Mouse (Mus musculus): ENCODE results near the gene Exoc6b.
A peak's percentile ranks its signal among the peaks of the same experiment; 100 is the strongest.

Gene Exoc6b

DNA sequence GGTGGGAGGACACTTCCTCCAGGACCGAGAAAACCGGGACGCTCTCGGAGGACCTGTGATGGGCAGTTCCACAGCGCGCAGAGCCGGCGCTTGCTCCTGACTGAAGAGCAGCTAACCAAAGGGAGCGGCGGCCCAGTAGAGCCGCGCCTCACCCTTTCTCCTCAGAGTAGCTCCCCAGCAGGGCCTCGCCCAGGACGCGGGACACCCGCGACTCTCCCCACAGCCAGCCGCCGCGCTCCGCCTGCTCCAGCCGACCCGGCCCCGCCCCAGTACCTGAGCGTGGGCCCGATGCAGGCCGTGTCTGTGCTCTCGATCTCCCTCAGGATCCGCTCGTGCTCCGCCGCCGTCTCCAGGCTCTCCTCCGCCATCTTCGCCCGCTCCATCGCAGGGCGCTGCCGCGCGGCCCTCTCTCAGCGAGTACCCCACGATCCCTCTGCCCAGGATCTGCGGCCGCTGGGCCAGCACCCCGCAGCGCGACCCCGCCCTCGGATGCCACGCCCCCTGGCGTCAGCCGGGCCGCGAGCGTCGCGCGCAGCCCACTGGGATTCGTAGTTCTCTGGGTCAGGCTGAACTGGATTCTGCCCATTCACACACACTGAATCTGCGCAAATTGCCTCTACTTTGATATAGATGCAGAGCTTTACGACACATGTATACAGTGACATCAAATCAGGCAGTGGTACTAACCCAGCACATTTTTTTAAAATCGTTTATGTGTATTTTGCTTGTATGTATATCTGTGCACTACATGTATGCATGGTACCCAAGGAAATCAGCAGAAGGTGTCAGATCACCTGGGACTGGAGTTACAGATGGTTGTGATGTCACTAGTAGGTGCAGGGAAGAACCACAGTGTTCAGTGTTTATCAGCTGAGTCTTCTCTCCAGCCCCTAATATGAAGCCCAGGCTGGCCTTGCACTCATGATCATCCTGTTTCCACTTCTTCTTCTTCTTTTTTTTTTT is at the start of gene Exoc6b:
Gene Exoc6b, minus strand, starts transcription at position 491 of the 963 bp plus-strand sequence.
- peak; percentile 85 for DNase-seq

DNA sequence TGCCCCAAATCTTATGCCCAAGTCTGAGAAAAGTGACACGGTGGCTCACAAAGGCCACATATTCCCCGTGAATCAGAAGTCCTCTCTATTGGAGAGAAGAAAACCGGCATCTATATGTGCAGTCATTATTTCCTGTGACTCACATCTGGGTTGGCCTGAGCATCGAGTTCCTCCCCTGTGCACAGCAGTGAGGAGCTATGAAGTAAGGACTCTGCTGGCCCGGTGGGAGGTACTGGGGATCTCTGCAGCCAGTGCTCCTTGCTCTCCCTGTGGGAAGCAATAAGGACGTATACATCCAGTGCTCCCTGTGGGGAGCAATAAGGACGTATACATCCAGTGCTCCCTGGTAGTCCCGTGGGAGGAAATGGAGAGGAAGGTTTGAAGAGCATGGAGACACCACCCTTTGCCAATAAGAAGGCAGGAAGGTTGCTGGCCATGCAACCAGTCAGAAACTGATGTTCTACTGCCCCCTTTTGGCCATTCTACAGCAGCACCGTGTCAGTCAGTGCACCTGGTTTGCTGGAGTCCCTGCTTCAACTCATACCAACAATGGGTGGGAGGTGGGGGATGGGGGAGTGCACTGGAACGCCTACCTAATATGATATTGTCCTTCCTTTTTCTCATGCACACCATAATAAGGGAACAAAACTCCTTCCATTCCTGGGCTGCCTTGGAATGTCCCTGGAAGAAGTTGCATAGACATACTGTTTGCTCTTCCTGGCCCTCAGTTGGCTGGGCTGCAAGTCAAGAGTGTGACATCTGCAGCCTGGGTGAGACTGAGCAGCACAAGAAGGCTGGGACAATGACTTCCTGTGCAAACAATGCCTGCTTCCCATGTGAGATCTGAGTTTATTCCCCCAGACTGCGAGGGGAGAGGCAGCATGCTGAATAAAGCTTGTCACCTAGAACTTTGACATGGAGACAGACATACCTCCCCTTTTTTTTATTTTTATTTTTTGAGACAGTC is 48.5 kb upstream of the Exoc6b start:
- peak; percentile 29 for DNase-seq

DNA sequence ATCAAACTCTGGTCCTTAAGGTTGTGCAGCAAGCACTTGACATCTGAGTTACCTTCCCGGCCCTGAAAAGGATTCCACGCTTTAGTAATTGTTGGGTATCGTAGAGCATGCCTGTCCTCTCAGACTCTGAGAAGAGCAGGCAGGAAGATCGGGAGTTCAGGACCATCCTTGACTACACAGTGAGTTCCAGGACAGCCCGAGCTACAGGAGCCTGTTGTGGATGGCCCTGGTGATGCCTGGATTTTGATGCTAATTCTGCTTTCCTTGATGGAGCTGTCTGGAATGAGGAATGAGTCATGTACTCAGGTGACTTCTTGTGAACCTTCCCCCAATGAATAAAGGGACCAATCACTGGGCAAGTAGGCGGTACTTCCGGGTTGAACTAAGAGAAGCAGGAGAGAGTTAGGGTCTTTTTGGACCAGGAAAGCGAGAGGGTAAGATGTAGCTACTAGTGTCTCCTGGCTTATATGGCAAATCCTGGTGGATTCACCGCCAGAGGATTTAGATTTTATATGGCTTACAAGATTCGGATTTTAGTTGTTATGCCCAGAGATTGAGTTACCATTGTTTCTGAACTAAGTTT is 35.8 kb upstream of the Exoc6b start:
- no peak for DNase-seq

DNA sequence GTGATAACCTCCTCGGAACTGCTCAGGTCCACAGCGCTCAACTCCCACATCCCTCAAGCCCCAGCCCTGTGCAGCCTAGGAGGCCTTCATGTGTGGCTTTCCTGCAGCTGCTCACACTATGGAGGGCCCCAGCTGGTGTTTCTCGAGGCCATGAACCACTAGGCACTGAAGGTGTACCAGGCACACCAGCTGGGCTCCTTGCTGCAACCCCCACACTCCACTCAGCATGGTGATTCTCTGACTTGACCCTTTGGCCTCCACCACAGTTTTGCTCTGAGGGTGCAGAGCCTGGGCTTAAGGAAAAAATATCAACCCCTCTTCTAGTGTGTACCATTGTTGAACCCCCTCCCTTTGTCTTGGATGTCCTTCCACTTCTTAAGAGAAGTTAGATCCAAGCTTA is 34.0 kb upstream of the Exoc6b start:
- no peak for DNase-seq

DNA sequence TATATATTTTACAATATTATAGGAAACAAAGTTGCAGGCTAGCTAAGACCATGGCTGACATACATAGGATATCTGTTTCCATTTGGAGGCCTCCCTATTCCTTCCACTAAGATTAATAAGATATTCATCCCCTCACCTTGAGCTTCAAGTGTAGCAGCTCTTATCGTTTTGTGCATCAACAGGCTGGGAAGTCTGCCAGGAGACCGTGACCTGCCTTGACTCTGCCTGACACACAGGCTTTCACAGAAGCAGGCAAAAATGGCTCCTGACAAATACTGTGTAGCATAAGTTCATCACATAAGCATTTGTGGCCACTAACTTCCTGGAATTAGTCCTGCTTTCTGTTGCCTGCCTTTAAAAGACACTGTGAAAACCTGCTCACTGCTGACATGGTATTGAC is 27.1 kb upstream of the Exoc6b start:
- DNase-seq, result no peak

DNA sequence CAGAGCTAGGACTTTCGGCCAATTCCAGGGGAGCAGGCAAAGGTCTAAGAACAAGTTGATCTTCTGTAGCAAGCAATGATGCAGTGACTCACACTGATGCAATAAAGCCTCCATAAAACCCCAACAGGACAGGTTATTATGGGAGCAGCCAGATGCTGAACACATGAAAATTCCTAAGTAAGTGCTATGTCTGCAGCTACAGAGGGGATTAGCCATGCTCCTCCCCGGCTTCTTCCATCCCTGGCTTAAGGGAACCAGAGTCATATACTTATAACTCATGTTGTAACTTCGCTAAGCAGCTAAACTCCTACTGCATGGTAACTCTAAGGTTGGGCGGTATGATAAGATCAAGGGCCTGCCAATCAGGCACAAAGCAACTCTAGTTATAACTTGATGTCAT is 18.1 kb upstream of the Exoc6b start:
- no peak for DNase-seq

DNA sequence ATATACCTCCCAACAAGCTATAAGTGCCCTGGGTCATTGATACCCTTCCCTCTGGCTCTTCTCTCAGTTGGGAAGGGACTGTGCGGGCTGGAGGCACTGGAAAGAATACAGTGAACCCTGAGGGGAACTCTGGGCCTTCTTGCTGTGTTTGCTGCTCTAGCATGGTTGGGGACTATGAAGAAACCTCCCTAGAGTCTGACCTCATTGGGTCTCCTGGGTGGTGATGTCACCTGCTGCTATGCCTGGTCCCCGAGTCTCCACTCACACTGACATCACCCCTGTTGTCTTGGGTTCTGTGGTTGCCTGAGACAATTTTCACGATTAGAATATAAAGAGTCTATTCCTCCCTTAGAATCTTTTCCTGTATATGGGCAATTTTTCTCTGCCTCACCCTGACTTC is 17.3 kb upstream of the Exoc6b start:
- no peak for DNase-seq

DNA sequence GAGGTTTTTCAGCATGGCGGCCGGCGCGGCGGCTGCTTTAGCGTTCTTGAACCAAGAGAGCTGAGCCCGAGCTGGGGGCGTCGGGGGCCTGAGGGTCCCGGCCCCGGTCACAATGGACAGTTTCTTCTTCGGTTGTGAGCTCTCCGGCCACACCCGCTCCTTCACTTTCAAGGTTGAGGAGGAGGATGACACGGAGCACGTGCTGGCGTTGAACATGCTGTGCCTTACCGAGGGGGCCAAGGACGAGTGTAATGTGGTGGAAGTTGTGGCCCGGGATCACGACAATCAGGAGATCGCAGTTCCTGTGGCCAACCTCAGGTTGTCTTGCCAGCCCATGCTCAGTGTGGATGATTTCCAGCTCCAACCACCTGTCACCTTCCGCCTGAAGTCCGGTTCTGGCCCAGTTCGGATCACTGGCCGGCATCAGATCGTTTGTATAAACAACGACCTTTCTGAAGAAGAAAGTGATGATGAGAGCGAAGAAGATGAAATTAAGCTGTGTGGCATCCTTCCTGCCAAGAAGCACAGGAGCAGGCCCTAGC is 6.9 kb upstream of the Exoc6b start:
- peak; percentile 38 for DNase-seq

DNA sequence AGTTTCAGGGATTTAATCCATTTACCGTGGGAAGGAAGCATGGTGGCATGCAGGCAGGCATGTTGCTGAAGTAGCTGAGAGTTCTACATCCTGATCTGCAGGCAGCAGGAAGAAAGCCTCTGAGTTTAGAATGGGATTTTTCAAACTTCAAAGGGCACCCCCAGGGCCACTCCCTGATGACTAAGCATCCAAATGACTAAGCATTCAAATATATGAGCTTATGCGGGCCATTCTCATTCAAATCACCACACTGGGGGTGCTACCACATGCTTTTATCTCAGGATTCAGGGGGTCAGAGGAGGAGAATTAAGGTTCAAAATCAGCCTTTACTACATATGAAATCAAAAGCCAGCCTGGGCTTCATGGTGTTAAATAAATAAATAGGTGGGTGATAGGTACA is 5.7 kb upstream of the Exoc6b start:
- DNase-seq, result no peak

DNA sequence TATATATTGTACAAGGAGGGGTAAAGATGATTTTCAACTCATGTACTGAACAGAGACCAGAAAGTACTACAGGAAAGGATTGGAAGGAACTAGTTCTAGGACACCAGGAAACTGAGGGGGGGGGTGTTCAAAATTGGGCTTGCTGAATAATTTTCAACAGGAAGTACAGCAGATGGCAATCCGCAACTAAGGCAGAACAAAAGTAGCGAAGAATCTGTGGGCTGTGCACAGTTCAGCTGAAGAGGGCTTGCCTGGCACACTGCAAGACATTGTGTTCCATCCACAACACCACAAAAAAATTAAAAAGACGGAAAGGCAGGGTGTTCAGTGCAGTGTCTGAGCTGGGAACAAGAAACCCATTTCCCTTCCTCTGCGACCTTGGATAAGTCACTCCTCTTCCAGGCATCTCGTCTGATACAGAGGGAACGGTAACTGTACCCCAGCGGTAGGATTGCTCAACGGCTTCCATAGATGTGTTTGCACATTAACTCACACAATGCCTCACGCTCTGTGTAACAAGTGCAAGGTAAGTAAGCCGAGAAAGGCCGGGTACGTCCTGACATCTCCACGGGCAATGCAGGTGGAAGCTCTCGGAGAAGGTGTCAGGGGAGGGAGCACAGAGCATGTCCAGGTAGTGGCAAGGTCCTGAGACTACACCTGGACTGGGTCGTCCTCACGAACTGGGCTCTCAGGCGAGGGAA is 841 bp downstream of the Exoc6b start:
- no peak for DNase-seq

DNA sequence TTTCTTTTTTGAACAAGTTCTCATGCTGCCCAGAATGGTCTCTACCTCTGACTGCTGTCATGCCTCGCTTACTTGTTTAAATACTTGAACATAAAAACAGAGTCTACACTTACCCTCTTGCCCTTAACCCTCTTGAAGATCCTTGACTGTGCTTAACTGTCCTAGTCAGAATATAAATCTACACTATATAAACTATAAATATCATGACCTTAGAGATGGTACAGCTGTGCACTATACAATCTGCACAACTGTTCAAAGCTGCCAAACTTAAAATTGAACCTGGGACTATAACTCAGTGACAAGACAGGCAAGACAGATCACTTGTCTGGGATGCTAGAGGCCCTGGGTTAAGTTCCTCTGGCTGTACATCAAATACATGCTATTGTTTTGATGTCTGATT is 11.7 kb downstream of the Exoc6b start:
- DNase-seq, result no peak

DNA sequence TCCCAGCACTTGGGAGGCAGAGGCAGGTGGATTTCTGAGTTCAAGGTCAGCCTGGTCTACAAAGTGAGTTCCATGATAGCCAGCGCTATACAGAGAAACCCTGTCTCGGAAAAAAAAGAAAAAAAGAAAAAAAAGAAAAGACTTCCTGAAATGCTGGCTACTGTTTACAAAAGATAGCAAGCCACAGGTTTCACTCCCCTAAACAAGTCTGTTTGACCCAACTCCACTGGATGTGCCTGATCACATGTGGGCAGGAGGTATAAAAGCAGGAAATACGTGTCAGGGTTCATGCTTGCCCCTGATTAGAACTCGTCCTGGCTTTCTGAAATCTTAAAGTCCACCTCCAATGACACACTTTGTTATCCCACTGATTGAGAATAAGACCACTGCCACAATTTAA is 18.2 kb downstream of the Exoc6b start:
- DNase-seq, result no peak

DNA sequence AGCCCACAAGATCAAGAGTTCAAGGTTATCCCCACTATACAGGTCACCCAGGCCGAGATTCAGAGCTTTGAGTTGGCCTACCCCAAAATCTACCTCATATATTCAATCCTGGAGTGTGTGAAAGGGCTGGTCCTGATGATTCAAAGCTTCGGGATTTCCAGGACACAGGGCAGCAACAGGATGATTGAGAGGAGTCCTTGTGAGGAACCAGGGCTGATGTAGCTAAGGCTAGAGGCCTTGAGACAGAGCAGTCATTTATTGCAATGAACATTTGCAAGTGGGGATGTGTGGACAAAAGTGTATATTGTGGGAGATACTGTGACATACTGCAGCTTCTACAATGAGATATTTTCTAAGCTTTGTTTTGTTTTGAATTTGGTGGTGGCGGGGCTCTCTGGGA is 22.8 kb downstream of the Exoc6b start:
- no peak for DNase-seq

DNA sequence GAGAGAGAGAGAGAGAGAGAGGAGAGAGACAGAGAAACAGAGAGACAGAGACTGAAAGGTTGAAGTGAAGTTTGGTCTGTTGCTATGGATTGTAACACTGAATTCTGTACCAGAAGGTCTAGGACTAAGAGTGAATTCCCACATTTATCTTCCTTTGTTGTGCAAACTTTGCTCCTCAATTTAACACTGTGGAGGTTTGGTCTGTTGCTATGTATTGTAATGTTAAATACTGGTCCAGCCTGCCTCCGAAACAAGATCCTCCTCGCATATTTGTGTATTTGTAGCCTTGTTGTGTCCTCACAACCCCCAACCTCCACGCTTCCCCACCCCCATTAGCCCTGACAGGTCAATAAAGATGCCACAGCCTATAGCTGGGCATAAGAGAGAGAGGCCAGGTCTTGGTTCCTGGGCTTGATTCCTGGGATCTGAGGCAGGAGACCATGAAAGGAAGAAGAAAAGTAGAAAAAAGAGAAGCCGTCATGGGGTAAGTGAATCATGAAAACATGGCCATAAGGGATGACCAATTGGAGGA is 24.6 kb downstream of the Exoc6b start:
- DNase-seq, result no peak

DNA sequence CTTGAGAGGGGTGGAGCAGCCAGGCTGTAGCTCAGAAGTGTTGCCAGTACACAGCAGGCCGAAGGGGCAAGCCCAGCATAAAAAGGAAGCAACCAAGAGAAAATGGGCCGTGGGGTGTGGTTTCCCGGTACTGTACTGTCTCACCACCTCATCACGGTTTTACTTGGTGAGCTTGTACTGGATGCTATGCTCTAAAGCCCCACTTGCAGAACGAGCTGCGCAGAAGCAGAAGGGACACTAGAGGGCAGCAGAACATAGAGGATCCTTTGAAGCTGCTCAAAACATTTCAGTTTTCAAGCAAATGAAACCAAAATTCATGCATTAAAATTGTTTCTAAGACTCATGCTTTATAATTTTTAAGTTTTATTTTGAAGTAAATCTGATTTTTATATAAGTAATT is 31.6 kb downstream of the Exoc6b start:
- peak; percentile 41 for DNase-seq

DNA sequence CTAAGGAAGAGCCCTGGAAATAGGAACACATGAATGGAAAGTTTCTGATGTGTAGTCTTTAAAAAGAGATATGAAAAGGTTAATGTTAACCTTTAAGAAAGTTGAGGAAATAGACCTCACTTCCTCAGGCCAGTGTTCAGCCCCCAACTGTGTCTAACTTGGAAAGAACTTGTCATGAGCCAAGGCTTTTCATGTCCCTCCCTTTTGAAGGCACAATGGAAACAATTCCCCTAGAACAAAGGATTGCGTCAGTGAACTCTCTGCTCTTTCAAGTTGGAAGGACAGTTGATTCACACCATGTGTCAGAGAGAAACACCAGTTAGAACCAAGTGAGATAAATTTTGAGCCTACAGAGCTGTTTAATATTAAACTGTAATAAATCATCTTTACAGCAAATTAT is 39.6 kb downstream of the Exoc6b start:
- no peak for DNase-seq

DNA sequence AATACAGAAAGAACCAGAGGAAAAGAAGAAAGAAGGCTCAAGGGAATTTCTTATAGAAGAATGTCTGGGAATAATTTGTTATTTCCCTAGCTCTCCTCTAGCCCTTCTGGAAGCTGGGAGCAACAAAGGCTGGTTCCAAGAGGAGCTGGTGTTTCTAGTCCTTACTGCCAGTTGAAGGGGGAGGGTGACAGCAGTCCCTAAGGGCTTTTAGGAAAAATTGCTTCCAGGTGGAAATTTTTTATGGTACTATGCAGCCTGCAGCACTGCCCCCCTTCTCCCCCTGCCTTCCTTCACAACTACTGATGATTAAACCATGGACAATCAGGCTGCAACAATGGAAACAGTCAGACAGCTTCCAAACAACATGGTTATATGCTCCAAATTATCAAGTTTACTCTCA is 44.9 kb downstream of the Exoc6b start:
- DNase-seq, result no peak

DNA sequence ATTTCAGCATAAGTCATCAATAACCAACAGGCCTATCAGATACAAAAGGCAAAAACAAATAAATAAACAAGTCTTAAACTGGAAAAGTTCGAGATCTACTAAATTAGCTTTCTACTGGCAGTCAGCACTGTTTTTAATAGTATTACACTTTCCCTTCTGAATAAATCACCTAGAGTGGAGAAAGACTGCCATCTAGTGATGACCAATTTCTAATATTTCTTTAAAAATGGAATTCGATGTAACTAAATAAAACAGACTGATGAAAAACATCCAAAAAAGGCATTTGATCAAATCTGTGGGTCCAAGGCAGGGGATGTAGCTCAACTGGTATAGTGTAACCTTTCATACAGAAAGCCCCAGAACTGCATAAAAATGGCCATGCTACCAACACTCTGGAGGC is 52.3 kb downstream of the Exoc6b start:
- DNase-seq, result no peak

DNA sequence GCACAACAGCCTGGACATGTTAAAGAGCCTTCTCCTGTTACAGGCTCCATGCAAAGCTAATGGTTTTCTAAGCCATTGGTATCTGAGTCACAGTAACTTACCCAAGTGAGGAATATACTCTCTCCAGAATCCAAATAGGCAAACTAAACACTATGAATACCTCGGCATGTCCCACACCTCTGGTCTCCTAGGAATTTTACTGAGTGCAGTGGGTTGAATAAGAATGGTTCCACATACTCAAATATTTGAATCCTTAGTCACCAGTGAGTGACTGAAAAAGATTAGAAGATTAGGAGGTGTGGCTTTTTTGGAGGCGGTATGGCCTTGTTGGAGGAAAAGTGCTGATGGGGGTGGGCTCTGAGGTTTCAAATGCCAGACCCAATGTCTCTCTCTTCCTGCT is 55.4 kb downstream of the Exoc6b start:
- no peak for DNase-seq

DNA sequence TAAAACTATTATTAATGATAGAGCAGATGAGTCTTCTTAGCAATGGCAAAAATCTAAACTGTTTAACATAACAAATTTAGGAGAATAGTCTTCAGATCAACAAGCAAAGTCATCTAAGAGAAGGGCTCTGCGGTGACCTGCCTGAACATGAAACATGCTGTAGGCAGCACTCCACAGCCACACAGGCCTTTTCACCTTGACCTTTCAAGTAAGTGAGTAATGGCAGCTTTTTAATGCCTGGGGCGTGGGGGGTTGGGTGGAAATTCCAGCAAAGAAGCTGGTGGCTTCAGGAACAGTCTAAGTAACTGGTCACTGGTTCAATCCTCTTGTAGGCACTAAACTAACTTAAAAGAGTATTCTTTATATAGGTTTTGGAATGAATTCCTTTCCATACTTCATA is 58.9 kb downstream of the Exoc6b start:
- no peak for DNase-seq

DNA sequence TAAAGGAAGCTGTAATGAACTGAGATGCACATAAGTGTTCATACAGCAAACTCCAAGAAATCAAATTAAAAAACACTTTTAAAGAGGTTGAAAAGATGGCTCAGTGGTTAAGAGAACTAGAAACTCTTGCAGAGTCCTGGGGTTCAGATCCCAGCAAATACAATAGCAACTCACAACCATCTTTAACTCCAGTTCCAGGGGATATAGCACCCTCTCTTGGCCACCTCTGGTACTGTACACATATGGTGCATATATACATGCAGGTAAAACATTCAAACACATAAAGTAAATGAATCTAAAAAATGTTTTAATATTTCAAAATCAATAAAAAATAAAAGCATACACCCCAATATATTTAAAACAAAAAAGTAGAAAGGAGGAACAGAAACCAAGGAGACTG is 73.9 kb downstream of the Exoc6b start:
- no peak for DNase-seq

DNA sequence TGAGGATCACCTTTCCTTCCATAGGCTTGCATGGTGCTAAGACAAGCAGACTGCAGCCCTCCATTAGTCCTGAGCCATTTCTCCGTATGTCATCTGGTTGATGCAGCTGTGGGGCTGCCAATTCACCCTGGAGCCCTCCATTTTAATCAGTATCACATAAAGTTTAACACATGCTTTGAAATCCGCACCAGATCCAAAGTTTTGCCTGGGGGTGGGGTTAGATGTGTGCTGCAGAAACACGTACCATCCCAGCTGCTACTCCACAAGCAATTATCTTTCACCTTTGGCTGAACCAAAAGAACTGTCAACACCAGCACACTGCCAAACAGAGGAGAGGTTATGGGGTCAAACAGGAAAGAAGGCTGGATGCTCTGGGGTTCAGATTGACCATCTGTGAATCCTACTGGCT is 92.7 kb downstream of the Exoc6b start:
- DNase-seq, result no peak
